Mouse (Mus musculus) adrenal gland, adult (tissue): Measurements from ENCODE around the gene Itga6.

Source experiments
- DNase-seq, 2 experiments: peaks; one replicate each; pipeline ENCODE4 v3.0.0; 2022 to 2023; ENCODE audit warnings: low spot score in 1 of 2; ENCODE audit not compliant: inconsistent age in 2 of 2

The Itga6 gene

GRCm38 (mm10) chr2:71730623-71731612, 14.5 kb upstream of the Itga6 start:
- peak; percentile 65 to 87 for DNase-seq

DNA sequence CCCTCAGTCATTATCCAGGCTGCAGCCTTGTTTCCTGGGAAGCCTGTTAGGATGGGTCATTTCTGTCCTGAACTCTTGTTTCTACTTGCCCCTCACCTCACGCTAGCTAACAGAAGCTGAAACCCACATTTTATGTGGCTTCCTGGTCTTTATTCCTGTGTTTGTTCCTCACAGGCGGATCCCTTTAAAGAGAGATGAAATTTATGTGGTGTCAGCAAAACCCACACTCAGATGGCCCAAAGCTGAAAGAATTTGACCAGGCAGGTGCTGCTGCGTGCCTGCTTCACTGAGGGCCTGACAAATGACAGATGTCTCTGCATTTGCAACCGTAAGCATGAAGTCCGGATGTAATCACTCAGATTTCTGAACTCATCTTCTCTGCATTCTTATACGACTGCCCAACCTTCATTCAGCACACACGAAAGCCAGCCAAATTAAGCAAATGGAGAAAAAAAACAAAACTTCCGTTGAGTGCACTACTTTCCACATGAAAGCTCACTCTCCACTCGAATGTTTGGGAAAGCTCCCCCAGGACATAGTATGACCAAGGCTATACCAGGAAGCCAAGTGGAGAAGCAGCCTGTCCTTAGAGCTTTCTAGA, 10.5 kb upstream of the Itga6 start:
- DNase-seq, result no peak

- DNase-seq, result no peak
Observed at GRCm38 (mm10) chr2:71735541-71736159, 9.8 kb upstream of the Itga6 start.

GRCm38 (mm10) chr2:71736213-71736612, 9.2 kb upstream of the Itga6 start:
- no peak for DNase-seq

GRCm38 (mm10) chr2:71739173-71739860, 6.1 kb upstream of the Itga6 start:
- DNase-seq, result no peak

- no peak for DNase-seq
Observed at GRCm38 (mm10) chr2:71742557-71742956, 2.9 kb upstream of the Itga6 start.

DNA sequence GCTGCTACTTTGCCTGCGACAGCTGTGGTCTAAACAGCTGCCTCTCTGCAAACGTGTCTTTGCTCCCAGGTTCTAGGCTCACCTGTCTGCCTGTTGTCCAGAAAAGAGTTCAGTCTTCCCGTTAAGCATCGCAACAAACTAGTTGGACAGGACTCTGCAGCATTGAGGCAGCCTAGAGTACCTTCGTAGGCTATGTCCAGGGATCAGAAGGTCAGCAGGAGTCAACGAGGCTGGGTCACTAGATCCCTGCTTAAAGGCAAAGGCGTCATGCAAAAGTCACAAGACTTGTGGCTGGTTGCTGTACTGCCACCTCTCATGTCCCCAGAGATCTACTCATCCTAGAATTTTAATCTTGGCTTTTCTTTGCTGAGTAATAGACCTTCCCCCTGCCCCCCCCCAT, 2.0 kb upstream of the Itga6 start:
- DNase-seq, result no peak

- no peak for DNase-seq
Observed at GRCm38 (mm10) chr2:71744320-71744719, 1.1 kb upstream of the Itga6 start.

DNA sequence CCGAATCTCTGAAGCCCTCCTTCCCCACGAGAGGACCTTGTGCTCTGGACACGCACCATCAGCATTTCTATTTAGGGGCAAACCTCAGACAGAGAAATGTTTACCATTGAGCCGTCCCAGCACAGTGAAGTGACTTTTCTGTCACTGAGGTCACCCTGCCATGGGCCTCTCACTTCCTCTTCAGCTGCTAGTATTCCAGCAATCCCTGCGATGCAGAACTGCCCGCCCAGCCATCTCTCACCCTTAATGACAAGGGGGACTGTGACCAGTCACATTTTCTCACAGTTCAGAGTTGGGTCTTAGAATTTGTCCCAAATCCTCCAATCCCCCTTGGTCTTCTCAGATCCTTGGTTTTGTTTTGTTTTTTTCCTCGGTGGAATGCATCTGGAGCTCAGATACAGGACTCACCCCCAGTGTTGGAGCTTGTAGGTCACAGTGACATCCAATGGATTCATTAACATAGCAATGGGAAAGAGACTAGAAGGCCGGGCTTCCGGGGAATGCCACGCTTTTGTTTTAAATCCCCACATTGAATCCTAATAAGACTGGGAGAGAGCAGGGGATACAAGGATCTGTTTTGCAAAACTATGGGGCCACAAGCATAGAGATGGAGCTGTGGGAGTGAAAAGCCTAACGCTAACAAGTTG, 432 bp upstream of the Itga6 start:
- no peak for DNase-seq

DNA sequence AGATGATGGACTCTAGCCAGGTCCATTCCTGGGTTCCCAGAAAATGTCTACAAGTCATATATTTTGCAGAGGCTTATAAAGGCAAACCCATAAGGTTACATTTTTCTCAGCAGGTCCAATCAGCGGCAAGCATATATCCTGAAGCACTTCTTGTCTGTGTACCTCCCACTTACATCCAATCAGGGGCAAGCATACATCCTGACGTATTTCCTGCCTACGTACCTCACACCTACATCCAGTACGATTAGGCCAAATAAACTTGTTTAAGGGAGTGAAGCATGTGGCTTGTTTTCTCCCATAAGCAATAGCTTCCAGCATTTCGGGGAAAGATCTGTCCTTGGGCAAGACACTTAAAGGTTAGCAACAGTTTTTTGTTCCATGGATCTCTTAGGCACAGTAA, 3.0 kb downstream of the Itga6 start:
- no peak for DNase-seq

- no peak for DNase-seq
Observed at GRCm38 (mm10) chr2:71749367-71750086, 4.1 kb downstream of the Itga6 start.

GRCm38 (mm10) chr2:71750087-71750453, 4.7 kb downstream of the Itga6 start:
- no peak for DNase-seq

DNA sequence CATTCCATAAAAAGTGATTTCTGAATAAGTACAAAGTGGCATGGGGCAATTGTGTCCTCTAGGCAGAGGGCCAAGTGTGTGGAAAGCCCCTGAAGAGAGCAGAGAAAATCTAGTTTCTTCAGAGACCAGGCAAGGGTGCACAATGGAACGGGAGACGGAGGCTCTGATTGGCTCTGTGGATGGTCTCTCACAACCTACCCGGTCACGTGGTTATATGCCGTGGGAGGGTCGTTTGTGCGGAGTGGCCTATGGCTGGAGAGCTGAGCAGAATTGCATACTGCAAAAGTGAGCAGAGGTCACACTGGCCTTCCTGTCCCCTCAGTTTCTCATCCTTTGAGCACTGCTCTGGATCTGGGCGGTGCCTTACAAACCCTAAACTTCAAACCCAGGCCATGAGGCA, 5.9 kb downstream of the Itga6 start:
- DNase-seq, result no peak

DNA sequence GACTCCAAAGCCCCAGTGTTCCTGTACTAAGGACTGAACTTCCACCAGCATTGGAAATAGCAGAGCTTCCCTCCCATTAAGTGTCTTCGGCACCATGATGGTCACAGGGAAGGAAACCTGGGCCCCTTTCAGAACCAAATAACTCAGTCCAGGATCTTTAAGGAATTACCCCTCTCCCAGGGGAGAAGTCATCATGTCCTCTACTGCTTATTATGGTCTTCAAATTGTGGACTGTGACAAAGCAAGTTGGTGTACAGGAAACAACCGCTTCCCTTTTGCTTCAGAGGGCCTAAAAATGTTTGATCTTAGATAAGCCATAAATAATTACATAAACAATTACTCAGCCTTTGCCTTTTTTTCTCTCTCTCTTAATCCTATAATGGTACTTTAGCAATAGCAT, 6.4 kb downstream of the Itga6 start:
- DNase-seq, result no peak

DNA sequence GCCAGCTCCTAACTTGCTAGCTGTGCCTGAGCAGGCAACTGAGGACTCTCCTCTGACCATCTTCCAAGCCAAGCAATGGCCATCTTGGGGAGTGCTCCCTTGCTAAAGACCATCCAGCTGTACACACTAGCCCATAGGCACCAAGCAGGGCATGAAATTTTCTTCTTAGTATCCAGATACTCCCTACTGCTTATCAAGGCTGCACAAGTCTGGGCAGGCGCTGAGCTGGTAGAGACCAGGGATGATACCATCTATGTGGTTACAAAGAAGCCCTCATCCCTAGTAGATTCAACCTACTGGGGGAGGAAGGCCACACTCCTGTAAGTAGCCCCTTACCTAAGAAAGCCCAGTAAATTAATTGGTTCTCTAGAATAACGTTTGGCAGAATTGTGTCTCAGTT, 7.0 kb downstream of the Itga6 start:
- no peak for DNase-seq

GRCm38 (mm10) chr2:71753161-71753560, 7.7 kb downstream of the Itga6 start:
- no peak for DNase-seq

DNA sequence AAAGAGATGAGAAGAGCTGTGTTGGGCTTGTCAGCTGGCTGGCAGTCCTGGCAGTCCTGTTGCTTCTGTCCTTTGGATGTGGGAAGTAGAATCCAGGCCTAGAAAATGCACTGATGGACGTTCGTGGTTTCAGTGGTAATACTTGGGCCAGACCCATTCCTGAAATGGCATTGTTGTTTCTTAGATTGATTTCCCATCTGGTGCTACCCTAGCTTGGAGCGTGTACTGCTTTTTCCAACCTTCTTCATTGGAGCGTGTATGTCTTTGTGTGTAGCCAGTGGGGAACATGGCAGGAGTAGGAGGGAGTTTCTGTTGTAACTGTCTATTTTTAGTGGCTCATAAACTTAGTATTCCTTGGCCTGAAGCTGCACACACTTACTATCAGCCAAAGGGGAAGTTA, 10.3 kb downstream of the Itga6 start:
- DNase-seq, result no peak

GRCm38 (mm10) chr2:71757098-71757497, 11.7 kb downstream of the Itga6 start:
- DNase-seq, result peak; percentile 51 to 63

- DNase-seq, result no peak
Observed at GRCm38 (mm10) chr2:71758591-71759531, 13.4 kb downstream of the Itga6 start.
